Mouse (Mus musculus) lung, postnatal 4 days (tissue): Measurements from ENCODE around the gene Gps2.
A peak's percentile ranks its signal among the peaks of the same experiment; 100 is the strongest.
"Not testable (repeated sequence)": the region's sequence is repeated elsewhere in the genome, so short reads cannot be mapped to it uniquely, and the experiment has no call there.

Source experiments
- DNase-seq, 2 experiments: peaks; one replicate each; pipeline ENCODE4 v3.0.0; 2021

Gps2 gene

DNA sequence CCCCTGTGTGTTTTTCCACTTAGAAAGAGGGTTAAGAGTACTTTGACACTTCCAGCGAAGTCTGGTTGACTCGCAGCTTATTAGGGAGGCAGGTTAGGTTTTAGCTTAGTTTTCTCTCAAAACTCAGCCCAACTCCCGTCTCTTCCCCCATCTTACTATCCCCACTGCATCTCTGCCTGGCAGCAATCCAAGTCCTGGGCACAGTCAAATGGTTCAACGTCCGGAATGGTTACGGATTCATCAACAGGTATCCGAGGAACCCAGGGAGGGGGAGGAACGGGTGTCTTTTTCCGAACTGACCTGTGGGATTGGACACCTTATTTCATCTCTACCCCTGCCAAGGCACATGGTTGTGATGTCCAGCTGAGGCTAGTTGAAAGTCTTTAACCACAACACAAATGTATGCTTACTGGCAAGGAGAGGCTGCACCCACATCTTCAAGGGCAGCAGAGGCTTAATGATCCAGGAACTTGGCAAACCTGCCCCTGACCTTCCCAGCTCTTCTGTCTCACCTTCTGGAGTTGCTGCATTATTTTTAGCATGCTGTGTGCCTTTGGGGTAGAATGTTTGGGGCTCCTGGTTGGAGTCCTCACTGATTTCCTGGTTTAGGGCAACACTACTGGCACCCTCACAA lies 23.1 kb downstream of the Gps2 start:
- no peak for DNase-seq

DNA sequence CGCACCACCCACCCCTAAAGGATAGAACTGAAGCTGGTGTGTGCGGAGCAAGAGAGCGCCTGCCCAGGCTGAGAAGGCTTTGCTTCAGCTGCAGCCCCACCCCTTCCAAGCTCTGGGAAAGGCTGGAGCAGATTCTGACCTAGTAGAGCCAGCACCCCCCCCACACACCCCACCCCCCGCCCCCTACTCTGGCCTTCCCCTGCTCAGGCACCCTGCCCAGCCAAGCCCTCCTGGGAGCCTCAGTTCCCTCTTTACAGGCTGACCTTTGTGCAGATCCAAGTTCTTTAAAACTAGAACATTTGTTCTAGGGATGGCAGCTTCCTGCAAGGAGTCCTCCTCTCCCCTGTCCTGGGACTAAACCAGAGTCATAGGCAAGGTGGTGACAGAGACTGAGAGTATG lies 23.7 kb downstream of the Gps2 start:
- DNase-seq = no peak

DNA sequence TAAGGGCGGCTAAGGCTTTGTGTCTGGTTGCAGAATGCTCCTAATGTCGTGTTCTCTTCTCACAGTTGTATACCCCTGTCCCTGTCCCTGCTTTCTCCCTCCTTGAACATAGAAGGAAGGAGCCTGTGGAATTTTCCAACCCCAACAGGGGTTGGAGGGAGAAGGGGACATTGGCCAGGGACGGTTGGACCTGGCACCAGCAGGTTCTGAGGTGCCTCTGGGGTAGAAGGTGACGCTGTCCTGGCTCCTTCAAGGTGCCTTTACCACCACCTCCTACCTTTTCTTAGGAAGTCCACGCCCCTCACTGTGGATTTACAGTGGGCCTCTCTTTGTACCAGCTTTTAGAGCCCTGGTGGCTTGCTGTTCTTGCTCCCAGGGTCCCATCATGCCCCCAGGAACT lies 24.1 kb downstream of the Gps2 start:
- DNase-seq = no peak

DNA sequence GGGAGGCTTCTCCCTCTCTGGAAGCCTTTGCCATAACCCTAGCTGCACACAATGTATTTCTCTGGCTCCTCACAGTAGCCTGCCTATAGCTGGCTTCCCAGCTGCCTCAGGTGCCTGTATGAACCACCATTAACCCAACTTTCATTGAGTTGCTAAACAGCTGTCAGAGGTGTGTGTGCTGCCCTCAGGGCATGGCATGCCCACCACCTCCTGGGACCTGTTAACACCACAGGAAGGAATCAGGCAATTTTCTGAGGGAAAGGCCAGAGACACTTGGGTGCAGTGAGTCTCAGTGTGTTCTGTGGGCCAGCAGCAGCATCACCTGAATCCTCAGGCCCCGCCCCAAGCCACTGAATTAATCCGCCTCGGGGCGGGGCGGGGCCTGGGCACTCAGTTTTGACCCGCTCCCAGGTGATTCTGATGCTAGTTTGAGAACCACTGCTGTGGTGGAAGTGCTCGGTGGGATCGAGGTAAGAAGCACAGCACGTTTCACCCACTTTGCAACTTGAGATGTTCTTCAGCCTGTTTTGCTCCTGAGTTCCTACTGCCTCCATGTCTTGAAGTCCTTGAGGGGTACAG lies 24.8 kb downstream of the Gps2 start:
- DNase-seq = no peak

DNA sequence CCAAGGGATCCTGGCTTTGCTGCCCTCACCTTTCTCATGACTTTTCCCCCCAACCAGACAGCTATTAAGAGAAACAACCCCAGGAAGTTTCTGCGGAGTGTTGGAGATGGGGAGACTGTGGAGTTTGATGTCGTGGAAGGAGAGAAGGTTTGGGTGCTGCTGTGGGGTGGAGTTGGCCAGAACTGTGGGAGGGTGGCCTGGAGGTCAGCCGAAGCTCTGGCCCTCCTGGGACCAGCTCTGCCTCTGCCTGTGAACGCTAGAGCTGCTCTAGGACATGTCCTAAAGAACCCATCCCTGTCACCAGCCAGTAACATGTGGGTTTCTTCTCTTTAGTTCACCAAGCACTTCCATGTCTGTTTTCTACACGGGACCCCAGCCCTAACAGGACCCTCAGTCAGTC lies 25.5 kb downstream of the Gps2 start:
- DNase-seq = no peak

DNA sequence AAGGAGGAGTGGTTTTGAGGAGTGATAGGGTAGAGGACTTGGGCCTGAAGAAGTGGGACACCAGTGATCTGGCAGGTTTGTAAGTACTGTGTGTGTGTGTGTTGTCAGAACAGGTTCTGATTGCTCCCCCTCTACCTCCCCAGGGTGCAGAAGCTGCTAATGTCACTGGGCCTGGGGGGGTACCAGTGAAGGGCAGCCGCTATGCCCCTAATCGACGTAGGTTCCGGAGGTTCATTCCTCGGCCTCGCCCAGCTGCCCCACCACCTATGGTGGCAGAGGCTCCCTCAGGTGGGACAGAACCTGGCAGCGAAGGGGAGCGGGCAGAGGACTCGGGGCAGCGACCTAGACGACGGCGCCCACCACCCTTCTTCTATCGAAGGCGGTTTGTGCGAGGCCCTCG lies 26.0 kb downstream of the Gps2 start:
- DNase-seq = no peak

DNA sequence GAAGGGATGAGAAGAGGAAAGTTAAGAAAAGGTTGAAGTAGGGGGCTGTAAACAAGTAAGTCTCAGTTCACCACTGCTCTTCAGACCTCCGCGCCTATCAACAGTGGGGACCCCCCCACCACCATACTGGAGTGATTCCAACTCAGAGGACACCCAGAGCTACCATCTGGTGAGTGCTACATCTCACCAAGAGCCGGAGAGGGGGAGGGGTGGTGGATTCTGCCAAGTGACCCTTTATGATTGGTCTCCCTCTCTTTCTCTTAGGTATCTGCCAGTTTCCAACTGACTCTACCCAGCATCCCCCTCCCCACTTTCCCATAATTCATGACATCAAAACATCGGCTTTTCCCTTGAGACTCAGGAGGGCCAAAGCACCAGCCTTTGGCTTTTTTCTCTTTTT lies 27.3 kb downstream of the Gps2 start:
- DNase-seq = no peak

DNA sequence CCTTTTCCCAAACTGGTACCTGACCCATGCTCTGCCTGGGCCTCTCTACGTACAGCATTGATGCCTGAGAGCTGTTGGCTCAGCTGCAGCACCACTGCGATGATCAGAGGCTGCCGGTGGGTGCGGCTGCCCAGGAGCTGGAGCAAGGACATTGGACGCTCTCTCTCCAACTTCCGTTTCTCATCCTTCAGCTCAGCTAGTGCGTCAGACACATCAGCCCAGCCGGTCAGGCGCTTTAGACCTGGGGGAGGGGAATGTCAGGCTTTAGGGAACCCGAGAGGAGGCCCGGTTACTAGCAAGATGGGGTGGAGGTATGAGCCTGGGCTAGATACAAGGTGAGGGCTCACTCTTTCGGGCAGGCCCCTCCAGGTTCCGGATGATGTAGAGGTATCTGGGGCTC lies 31.5 kb downstream of the Gps2 start:
- DNase-seq = no peak

DNA sequence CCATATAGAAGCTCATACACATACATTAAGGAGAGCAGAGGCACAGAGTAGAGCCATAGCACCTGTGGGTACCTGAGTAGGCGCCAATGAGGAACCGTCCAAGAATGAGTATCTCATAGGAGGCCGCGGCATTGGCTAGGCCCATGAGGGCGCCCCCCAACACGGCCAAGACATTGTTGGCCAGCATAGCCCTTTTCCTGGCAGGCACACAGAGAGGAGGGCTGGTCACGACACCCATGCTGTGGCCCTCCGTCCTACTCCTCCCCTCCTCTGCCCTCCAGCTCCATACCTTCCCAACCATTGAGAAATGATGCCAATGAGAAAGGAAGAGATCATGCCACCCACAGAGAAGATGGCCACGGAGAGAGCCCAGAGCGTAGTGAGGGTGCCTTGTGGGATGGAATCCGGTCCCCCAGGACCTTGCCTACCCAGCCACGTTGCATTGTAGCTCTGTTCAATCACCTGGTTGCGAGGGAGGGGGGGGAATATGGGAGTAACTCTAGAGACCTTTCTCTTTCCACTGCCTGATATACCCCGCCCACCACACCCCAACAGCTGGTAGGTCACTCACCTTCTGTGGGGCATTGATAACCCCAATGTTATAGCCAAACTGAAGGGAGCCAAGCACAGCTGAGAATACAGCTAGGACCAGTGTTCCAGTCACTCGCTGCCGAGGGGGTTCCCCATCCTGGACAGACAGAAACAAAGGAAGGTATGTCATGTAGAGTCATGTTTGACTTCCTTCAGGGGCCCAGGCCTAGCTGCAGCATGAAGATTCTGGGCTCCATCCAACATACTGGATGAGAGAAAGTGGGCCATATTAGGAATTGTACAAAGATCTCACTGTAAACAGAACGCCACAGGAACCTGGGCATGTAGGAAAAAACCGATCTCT lies 32.6 kb downstream of the Gps2 start:
- DNase-seq = no peak

DNA sequence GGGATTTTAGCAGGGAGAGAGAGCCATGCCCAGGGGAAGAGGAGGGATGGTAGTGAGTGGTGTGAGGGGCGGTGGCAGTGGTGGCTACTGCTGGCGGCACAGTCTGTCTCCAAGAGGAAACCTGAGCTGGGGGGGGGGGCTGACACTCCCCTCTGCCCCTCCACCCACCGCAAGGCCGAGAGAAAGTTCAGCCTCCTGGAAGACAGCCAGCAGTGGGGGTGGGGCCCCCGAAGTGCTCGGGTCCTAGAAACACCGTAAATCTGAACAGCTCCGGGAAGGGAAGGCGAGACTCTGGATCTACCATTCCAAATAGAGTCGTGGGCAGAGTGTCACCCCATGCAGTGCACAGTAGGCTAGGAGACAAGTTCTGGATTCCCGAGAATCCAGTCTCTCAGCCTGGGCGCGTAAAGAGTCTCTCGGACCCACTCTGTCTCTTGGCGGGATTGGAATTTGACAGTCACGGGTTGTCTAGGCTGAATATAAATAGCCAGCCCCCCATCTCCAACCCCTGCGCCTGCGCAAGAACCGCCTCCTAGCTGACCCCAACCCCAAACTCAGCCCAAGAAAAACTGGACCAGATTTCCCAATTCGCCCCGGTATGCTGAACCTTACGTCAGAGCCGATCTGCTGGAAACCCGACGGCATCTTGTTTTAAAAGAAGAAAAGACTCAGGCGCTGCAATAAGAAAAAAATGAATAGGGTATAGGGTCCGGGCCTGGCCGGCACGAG lies 33.8 kb downstream of the Gps2 start:
- peak in 1 of 2 experiments; percentile 35 for DNase-seq

DNA sequence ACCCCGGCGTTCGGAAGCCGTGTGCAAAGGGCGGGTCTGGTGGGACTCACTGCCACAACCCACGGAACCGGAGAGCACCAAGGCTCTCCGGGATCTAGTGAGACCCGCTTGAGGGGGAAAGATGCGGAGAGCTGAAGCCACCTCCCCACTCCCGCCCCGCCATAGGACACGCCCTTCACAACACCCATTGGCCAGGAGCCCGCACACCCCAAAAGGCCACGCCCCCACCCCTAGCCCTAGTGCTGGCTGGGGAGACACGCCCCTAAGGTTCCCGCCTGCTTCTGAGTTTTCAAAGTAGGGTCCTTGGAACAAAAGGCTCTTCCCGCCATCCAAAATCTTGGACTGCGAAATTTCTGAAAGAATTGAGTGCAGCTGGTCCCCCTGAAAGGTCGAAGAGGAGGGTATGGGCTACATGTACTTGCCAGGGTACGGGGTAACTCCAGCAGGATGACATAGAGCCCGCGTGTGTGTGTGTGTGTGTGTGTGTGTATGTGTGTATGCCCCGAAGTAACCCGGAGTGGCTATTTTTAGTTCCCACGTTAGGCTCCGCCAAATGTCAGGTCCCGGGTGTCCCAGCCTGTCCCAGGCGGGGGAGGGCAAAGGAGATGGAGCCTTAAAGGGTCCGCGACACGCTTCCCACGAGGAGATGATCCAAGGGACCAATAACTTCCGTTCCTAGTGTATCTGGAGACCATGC lies 34.5 kb downstream of the Gps2 start, which contains the start of gene Slc2a4:
Gene Slc2a4 (minus strand): TSS at position 123 of the 697 bp plus-strand sequence.
- DNase-seq = peak; percentile 94 to 95

DNA sequence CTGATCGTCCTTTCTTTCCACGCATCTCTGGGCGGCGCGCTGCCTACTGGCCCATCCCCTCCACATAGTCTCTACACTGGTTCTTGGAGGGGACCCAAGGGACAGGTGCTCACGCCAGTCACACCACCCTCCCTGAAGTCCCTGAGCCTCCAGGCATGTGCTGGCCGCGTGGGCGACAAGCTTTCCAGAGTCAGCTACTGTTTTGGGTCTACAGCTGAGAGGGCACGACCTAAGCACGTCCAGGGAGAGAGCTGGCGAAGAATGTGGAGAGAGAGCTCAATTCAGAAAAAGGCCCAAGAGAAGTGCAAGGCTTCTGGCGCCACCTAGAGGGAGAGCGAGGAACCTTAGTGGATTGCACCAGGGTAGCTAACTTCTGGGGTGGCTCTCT lies 35.1 kb downstream of the Gps2 start:
- DNase-seq = peak; percentile 86 to 91

DNA sequence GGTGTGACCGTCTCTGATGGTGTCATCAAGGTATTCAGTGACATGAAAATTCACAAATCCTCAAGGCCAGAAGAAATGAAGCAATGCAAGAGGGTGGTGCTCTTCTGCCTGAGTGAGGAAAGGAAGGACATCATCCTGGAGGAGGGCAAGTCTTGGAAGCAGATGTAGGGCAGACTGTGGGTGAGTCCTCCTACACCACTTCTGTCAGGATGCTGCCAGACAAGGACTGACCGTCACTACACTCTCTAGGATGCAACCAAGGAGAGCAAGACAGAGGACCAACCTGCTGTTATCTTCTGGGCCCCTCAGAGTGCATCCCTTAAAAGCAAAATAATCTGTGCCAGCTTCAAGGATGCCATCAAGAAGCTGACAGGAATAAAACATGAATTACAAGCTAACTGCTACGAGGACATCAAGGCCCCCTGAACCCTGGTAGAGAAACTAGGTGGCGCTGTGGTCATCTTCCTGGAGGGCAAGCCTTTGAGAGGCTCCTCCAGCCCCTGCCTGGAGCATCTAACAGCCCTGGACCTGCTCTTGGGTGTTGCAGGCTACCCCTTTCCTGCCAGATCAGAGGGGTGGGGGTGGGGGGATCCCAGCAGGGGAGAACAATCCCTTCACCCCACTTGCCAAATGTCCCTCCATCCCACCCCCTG lies 37.2 kb downstream of the Gps2 start:
- no peak for DNase-seq

DNA sequence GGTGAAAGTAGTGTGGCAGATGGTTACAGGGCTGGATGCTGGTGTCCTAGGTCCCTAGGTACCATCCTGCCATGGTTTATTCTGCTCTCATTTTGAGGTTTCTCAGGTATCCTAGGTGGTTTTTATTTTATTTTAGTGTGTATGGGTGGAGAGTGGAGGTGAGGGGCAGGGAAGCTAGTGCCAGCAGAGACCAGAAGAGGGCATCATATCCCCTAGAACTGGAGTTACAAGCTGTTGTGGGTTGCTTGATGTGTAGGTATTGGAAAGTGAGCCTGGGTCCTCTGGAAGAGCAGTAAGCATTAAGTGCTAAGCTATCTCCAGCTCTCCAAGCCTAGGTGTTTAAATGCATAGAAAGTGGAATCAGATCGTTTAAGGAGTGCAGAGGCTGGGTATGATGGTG lies 38.6 kb downstream of the Gps2 start:
- DNase-seq = no peak

DNA sequence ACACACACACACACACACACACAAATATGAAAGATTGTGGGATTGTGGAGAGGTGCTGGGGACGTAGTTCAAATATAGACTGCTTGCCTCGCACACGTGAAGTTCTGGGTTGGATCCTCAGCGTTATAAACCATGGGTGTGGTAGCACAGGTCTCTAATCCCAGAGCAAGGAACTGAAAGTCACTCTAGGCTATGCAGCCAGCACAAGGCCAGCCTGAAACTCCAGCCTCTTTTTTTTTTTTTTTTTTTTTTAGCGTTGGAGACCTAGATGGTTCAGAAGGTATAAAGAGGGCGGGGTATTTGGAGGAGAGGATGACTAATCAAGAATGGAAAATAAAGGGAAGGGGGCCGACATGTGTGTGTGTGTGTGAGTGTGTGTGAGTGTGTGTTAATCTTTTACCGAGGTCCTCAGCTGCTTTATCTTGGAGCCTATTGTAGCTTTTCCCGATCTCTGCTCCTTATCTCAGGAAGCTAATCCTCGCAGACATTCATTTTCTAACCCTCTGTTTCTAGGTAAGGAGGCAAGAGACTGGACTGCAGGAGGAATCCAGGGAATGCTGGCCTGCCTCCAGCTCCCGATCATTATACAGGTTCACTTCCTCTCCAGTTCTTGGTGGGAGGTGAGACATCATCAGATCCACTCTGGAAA lies 39.7 kb downstream of the Gps2 start:
- no peak for DNase-seq

DNA sequence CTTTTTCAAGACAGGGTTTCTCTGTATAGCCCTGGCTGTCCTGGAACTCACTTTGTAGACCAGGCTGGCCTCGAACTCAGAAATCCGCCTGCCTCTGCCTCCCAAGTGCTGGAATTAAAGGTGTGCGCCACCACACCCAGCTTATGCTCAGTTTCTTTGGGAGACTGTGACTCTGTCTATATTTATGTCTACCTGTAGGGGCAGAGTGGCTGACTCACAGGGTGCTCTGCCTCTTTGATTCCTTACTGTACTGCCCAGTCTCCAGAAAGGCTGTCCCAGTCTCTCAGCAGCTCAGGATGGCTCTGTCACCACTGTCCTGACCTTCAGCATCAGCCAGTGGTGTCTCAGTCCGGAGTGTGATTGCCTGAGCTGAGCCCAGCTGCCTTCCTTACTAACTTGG lies 41.9 kb downstream of the Gps2 start:
- DNase-seq = not testable (repeated sequence)

DNA sequence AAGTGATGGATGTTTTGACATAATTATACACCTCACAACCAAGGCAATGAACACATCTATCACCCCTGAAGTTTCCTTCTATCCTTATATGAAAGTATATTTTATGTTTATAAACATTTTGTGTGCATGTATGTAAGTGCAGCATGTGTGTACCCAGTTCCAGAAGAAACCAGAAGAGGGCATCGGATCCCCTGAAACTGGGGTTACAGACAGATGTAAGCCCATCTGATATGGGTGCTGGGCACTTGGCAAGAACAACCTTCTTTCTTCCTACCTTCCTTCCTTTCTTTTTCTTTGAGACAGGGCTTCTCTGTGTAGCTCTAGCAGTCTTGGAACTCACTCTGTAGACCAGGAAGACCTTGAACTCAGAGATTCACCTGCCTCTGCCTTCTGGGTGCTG lies 42.5 kb downstream of the Gps2 start:
- DNase-seq = no peak

DNA sequence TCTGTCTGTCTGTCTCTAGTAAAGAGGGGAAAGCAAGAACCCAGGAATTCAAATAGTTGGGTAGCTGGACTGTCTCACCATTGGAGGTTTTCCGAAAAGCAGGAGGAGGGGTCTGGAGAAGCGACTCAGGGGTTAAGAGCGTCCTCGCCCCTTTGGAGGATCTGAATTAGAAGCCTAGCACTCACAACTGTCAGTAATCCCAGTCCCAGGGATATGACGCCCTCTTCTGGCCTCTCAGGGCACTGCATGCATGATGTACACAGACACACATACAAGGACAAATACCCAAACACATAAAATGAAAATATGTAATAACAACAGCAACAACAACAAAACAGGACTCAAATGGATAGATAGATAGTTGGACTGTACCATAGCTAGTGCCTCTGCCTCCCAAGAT lies 46.9 kb downstream of the Gps2 start:
- DNase-seq = no peak

DNA sequence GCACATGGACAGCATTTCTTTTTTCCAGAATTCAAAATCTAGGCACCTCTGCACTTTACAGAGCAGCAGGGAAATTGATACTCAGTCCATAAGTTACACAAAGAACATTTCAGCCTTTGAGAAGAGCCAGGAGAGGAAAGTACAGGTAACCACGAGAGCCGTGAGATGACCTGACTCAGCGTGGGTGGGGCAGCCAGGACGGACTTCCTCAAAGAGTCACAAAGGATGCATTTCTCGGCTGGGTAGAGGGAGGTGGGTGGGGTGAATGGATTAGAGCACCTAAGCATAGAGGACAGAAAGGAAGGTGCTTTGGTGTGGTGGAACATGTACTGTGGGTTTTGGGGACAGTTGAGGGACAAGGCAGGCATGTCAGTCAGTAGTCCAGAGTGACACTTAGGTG lies 48.2 kb downstream of the Gps2 start:
- no peak for DNase-seq

DNA sequence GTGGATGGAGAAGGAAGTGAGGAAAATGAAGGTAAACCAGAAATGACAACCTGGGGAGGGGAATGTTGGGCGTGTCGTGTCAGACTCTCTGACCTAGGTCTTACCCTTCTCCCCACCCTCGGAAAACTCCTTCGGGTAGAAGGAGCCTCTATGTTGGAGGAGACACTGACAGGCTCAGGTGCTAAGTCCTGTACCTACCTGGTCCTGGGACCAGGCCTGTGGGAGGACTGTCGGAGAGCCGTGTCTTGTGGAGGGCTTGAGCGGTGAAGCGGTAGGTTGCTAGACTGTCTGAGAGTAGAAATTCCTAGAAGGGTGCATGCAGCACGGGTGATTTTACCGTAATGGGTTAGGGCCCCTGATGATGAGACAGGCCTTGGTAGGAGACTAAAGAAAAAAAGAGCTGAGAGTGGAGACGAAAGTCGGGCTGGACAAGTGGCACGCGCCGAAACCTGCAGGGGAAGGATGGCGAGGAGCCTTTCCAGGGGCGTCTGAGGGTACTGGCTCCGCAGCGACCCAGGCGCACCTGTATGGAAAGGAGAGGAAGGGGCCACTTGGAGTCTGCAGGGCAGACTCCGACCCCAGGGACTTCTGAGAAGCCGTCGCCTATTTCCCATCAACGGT lies 51.1 kb downstream of the Gps2 start, which contains the start of gene Cldn7:
Gene Cldn7 (plus strand): TSS at position 130 of the 621 bp plus-strand sequence.
- no peak for DNase-seq
